Mouse (Mus musculus) intestine, postnatal 0 days (tissue): ENCODE measurements around the gene Cltc. TPM values are rescaled to one million over a fixed set of nuclear protein-coding genes. Genes with fewer than 3 reads are reported as not detected.
A peak's percentile ranks its signal among the peaks of the same experiment; 100 is the strongest.
"Not testable (repeated sequence)": the region's sequence is repeated elsewhere in the genome, so short reads cannot be mapped to it uniquely, and the experiment has no call there.

Experiments
- ATAC-seq: fragments of 200-750 bp; cut with Nextera tagmentation; 2 replicates; pipeline ENCODE4 v1.8.0; 2017; ENCODE audit warnings: mild to moderate bottlenecking, moderate TSS enrichment, moderate library complexity
- H3K27ac ChIP-seq: fragments of 300-500 bp; sonication (generic); 2 replicates; pipeline ENCODE4 v1.5.1; 2014; ENCODE audit warnings: mild to moderate bottlenecking, low read depth, low read length, moderate library complexity
- H3K27me3 ChIP-seq: fragments of 300-500 bp; sonication (generic); replicated peaks from 2 replicates; pipeline ENCODE4 v1.6.1; 2014; ENCODE audit warnings: low read length, mixed read lengths; ENCODE audit not compliant: control insufficient read depth, insufficient read depth
- H3K36me3 ChIP-seq: fragments of 300-500 bp; sonication (generic); 2 replicates; pipeline ENCODE4 v1.6.1; 2014; ENCODE audit warnings: mild to moderate bottlenecking, moderate library complexity; ENCODE audit not compliant: control insufficient read depth, insufficient read depth
- H3K4me1 ChIP-seq: fragments of 300-500 bp; sonication (generic); replicated peaks from 2 replicates; pipeline ENCODE4 v1.6.1; 2014; ENCODE audit warnings: antibody characterized with exemption, low read length, mixed read lengths; ENCODE audit not compliant: control insufficient read depth, insufficient read depth
- H3K4me2 ChIP-seq: fragments of 300-500 bp; sonication (generic); replicated peaks from 2 replicates; pipeline ENCODE4 v1.6.1; 2014; ENCODE audit warnings: low read depth, mild to moderate bottlenecking, moderate library complexity
- H3K4me3 ChIP-seq: fragments of 300-500 bp; sonication (generic); 2 replicates; pipeline ENCODE4 v1.5.1; 2014; ENCODE audit warnings: low read depth, low read length
- H3K9ac ChIP-seq: fragments of 300-500 bp; sonication (generic); 2 replicates; pipeline ENCODE4 v1.6.1; 2014; ENCODE audit warnings: mild to moderate bottlenecking, low read depth, low read length
- H3K9me3 ChIP-seq: fragments of 300-500 bp; sonication (generic); 2 replicates; pipeline ENCODE4 v1.6.1; 2016; ENCODE audit warnings: mixed run types; ENCODE audit not compliant: control insufficient read depth
- CTCF ChIP-seq: sonication (generic); IDR thresholded peaks from 2 replicates; pipeline ENCODE4 v1.5.1; 2016; ENCODE audit warnings: low read depth, mild to moderate bottlenecking, control low read depth, antibody characterized with exemption, moderate library complexity
- WGBS: fragments of 180-500 bp; shearing (Covaris S2); extraction: QIAGEN DNeasy Blood & Tissue Kit; methylation state at CpG from one replicate; pipeline ENCODE4 v1.1.7; 2014; 5-methylcytosine and 5-hydroxymethylcytosine counted together
- polyA plus RNA-seq: library from polyadenylated mRNA; unstranded; fragments of >200 nt; fragmentation: Nextera tagmentation; extraction: Ambion mirVana; gene quantifications from 2 replicates; pipeline ENCODE4 v1.2.1, GENCODE M21; 2015

Gene Cltc
- polyA plus RNA-seq, 1 experiment from 2014 or later, result 87.3 TPM

GRCm38 (mm10) chr11:86741505-86741904, 15.9 kb downstream of the Cltc start:
- Histone ChIP-seq H3K4me3 (no peak overlapping the region), H3K4me2 (no peak overlapping the region), H3K9me3 (no peaks in the 10 kb centered on the region), H3K4me1 (0 out of 2 replicates have a peak, but pooled peaks cover 3% of the 10 kb centered on the region), H3K27ac (no peak overlapping the region), H3K36me3 (0 out of 2 replicates have a peak, but pooled peaks cover 4% of the 10 kb centered on the region), H3K27me3 (no peaks in the 10 kb centered on the region), H3K9ac (no peak overlapping the region)
- ATAC-seq, result no peak
- 85% methylated on average over 5 of the region's 5 CpGs for WGBS
- TF ChIP-seq CTCF, result no peak

GRCm38 (mm10) chr11:86739470-86739869, 17.9 kb downstream of the Cltc start:
- H3K4me1 ChIP-seq, result no peaks in the 10 kb centered on the region
- H3K4me2 ChIP-seq, result 0 out of 2 replicates have a peak overlapping the region, but pooled peaks have one; percentile 38
- H3K36me3 ChIP-seq, result peaks cover 5% of the 10 kb centered on the region; the same call in 1 of the 2 replicates
- no peaks in the 10 kb centered on the region for H3K9me3 ChIP-seq
- ATAC-seq, result no peak; the same call in none of the 2 replicates
- H3K9ac ChIP-seq, result no peak overlapping the region
- no peak overlapping the region for H3K4me3 ChIP-seq
- TF ChIP-seq CTCF, result no peak
- H3K27ac ChIP-seq, result no peak overlapping the region; the same call in 1 of the 2 replicates
- WGBS, result 40% methylated on average over 2 of the region's 2 CpGs
- no peaks in the 10 kb centered on the region for H3K27me3 ChIP-seq

- H3K27me3 ChIP-seq, result no peaks in the 10 kb centered on the region
- peak; percentile 82 for ATAC-seq
- 34% methylated on average over 1 of the region's 1 CpGs for WGBS
- no peaks in the 10 kb centered on the region for H3K9me3 ChIP-seq
- H3K4me2 ChIP-seq, result 0 out of 2 replicates have a peak overlapping the region, but pooled peaks have one; percentile 18
- H3K4me1 ChIP-seq, result no peaks in the 10 kb centered on the region
- peaks cover 5% of the 10 kb centered on the region; the same call in 1 of the 2 replicates for H3K36me3 ChIP-seq
- no peak overlapping the region for H3K4me3 ChIP-seq
- no peak overlapping the region for H3K9ac ChIP-seq
- no peak overlapping the region for H3K27ac ChIP-seq
- TF ChIP-seq CTCF, result no peak
These were observed 18.4 kb downstream of the Cltc start for GRCm38 (mm10) chr11:86738956-86739355.

GRCm38 (mm10) chr11:86738308-86738707, 19.1 kb downstream of the Cltc start:
- not testable (repeated sequence) for H3K9ac ChIP-seq, H3K27ac ChIP-seq, H3K4me3 ChIP-seq, H3K4me1 ChIP-seq, H3K4me2 ChIP-seq, H3K27me3 ChIP-seq, ATAC-seq, H3K9me3 ChIP-seq
- 90% methylated on average over 1 of the region's 1 CpGs for WGBS
- peak; percentile 22; the same call in 1 of the 2 replicates for TF ChIP-seq CTCF
- peaks cover 10% of the 10 kb centered on the region; the same call in 1 of the 2 replicates for H3K36me3 ChIP-seq

- TF ChIP-seq CTCF, result no peak
- Histone ChIP-seq H3K27ac (0 out of 2 replicates have a peak overlapping the region, but pooled peaks have one; percentile 41), H3K27me3 (no peaks in the 10 kb centered on the region), H3K36me3 (peaks cover 15% of the 10 kb centered on the region; the same call in 1 of the 2 replicates), H3K9ac (no peak overlapping the region), H3K4me1 (no peaks in the 10 kb centered on the region), H3K4me2 (no peak overlapping the region), H3K9me3 (no peaks in the 10 kb centered on the region), H3K4me3 (no peak overlapping the region)
- ATAC-seq, result peak; percentile 51
- WGBS, result 33% methylated on average over 8 of the region's 8 CpGs
These were observed 19.9 kb downstream of the Cltc start for GRCm38 (mm10) chr11:86737301-86738000.

- WGBS, result 90% methylated on average over 4 of the region's 4 CpGs
- H3K9ac ChIP-seq, result no peak overlapping the region
- H3K9me3 ChIP-seq, result no peaks in the 10 kb centered on the region
- H3K27me3 ChIP-seq, result no peaks in the 10 kb centered on the region
- no peak overlapping the region for H3K4me2 ChIP-seq
- H3K4me1 ChIP-seq, result no peaks in the 10 kb centered on the region
- no peak overlapping the region for H3K4me3 ChIP-seq
- TF ChIP-seq CTCF, result no peak
- H3K27ac ChIP-seq, result no peak overlapping the region
- ATAC-seq, result no peak
- peaks cover 32% of the 10 kb centered on the region for H3K36me3 ChIP-seq
These were observed 22.4 kb downstream of the Cltc start for GRCm38 (mm10) chr11:86734993-86735392.
